Mouse (Mus musculus): ENCODE data around the gene Nek2. TPM values are rescaled to one million over a fixed set of nuclear protein-coding genes. Genes with fewer than 3 reads are reported as not detected.

Nek2 gene
- total and polyA plus RNA-seq, 2 experiments from 2014 or later, result 2.5 to 2.6 TPM

DNA sequence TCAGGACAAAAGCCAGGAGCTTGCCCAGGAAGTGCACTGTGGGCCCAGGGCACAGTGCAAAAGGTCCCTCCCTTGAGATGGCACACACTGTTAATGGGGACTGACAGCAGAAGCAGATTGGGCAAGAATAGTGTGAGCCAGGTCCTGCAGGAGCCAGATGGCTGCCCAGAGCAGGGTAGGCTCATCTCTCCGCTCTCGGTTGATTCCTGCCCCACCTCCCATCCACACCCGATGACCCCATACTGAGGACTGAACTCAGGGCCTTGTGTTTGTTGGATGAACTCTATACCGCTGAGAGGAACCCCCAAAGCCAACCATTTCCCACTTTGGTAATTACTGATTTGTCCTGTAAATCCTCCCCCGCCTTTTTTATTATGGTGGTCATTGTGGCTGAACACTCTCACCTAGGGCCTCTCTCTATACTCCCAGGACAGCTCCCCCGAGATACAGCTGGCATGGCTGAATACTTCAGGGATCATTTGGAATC lies 3.1 kb upstream of the Nek2 start:
- H3K4me3 ChIP-seq (ENCODE audit: low read depth, low read length), result no peak overlapping the region
- DNase-seq (ENCODE audit: low spot score) (no peak), ATAC-seq (ENCODE audit: low FRiP score) (peak; percentile 22)
- no peak overlapping the region for H3K9ac ChIP-seq (replicated peaks; ENCODE audit: low read length, poor library complexity, severe bottlenecking)
- H3K9me3 ChIP-seq (ENCODE audit: low read length), result no peaks in the 10 kb centered on the region
- no peak for TF ChIP-seq CTCF (IDR thresholded peaks at IDR 0.05)
- H3K27ac ChIP-seq (ENCODE audit: low read depth, low read length), result no peak overlapping the region
- H3K4me1 ChIP-seq (ENCODE audit: insufficient read depth, low read length), result no peaks in the 10 kb centered on the region
- H3K27me3 ChIP-seq (ENCODE audit: insufficient read depth, low read length), result no peaks in the 10 kb centered on the region
- H3K4me2 ChIP-seq (ENCODE audit: low read depth, low read length, poor library complexity, severe bottlenecking), result no peak overlapping the region
- WGBS, result 51% methylated on average over 6 of the region's 6 CpGs
- no peaks in the 10 kb centered on the region for H3K36me3 ChIP-seq (ENCODE audit: insufficient read depth, low read length)

DNA sequence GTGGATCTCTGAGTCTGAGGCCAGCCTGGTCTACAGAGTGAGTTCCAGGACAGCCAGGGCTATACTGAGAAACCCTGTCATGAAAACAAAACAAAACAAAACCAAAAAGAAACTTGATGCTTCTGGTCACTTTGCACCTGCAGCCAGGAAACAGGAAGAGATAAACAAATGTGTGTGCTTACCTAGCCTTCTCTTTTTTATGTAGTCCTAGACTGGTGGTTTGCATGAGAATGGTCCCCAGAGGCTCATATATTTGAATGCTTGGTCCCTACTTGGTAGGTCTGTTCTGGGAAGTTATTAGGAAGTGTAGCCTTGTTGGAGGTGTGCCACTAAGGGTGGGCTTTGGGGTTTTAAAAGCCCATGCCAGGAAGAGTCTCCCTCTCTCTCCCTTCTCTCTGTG lies 2.2 kb upstream of the Nek2 start:
- no peak overlapping the region for H3K27ac ChIP-seq (ENCODE audit: low read depth, low read length)
- no peak overlapping the region for H3K9ac ChIP-seq (replicated peaks; ENCODE audit: low read length, poor library complexity, severe bottlenecking)
- H3K9me3 ChIP-seq (ENCODE audit: low read length), result no peaks in the 10 kb centered on the region
- TF ChIP-seq CTCF (IDR thresholded peaks at IDR 0.05), result no peak
- H3K4me3 ChIP-seq (ENCODE audit: low read depth, low read length), result no peak overlapping the region
- no peak overlapping the region for H3K4me2 ChIP-seq (ENCODE audit: low read depth, low read length, poor library complexity, severe bottlenecking)
- DNase-seq (ENCODE audit: low spot score) (no peak), ATAC-seq (ENCODE audit: low FRiP score) (no peak)
- H3K36me3 ChIP-seq (ENCODE audit: insufficient read depth, low read length), result no peaks in the 10 kb centered on the region
- no peaks in the 10 kb centered on the region for H3K4me1 ChIP-seq (ENCODE audit: insufficient read depth, low read length)
- no peaks in the 10 kb centered on the region for H3K27me3 ChIP-seq (ENCODE audit: insufficient read depth, low read length)

DNA sequence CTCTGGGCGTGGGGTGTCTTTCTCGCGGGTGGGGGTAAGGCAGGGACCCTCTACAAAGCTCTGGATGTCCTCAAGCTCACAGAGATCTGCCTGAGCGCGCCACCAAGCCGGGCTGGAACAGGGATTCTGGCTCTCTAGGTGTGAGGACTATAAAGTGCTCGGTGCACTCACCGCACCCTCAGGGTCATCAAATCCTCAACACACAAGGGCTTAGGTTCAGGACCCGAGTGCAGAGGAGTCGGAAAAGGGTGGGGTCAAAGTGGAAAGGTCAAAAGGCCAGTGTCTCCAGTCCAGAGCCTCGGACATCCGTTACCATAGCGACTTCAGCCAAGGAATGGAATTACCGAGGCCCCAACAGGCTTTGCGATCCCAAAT lies 306 bp upstream of the Nek2 start:
- peak overlapping the region; percentile 70 for H3K4me3 ChIP-seq (ENCODE audit: low read depth, low read length)
- no peaks in the 10 kb centered on the region for H3K9me3 ChIP-seq (ENCODE audit: low read length)
- ATAC-seq (ENCODE audit: low FRiP score) (no peak; the same call in 1 of the 2 replicates), DNase-seq (ENCODE audit: low spot score) (no peak)
- H3K27me3 ChIP-seq (ENCODE audit: insufficient read depth, low read length), result no peaks in the 10 kb centered on the region
- TF ChIP-seq CTCF (IDR thresholded peaks at IDR 0.05), result no peak
- 3% methylated on average over 15 of the region's 15 CpGs for WGBS
- no peaks in the 10 kb centered on the region for H3K36me3 ChIP-seq (ENCODE audit: insufficient read depth, low read length)
- peak overlapping the region; percentile 43; the same call in 1 of the 2 replicates for H3K27ac ChIP-seq (ENCODE audit: low read depth, low read length)
- H3K4me2 ChIP-seq (ENCODE audit: low read depth, low read length, poor library complexity, severe bottlenecking), result peak overlapping the region; percentile 98
- no peaks in the 10 kb centered on the region for H3K4me1 ChIP-seq (ENCODE audit: insufficient read depth, low read length)
- H3K9ac ChIP-seq (replicated peaks; ENCODE audit: low read length, poor library complexity, severe bottlenecking), result peak overlapping the region; percentile 36; the same call in 1 of the 2 replicates

DNA sequence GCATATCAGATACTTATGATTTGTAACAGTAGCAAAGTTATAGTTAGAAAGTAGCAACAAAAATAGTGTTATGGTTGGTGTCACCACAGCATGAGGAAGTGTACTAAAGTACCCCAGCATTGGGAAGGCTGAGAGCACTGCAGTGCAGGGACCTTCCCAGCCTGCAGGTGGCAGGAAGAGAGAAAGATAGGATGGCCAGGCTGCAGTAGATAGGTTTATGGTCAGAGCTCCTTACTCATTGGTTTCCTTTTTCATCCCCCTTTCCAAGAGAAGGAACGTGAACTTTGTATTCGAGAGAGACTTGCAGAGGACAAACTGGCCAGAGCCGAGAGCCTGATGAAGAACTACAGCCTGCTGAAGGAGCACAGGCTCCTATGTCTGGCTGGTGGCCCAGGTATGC lies 7.9 kb downstream of the Nek2 start:
- Histone ChIP-seq H3K9me3 (ENCODE audit: low read length) (no peaks in the 10 kb centered on the region), H3K9ac (replicated peaks; ENCODE audit: low read length, poor library complexity, severe bottlenecking) (no peak overlapping the region), H3K4me3 (ENCODE audit: low read depth, low read length) (no peak overlapping the region), H3K4me2 (ENCODE audit: low read depth, low read length, poor library complexity, severe bottlenecking) (no peak overlapping the region), H3K36me3 (ENCODE audit: insufficient read depth, low read length) (no peaks in the 10 kb centered on the region), H3K4me1 (ENCODE audit: insufficient read depth, low read length) (no peaks in the 10 kb centered on the region), H3K27me3 (ENCODE audit: insufficient read depth, low read length) (no peaks in the 10 kb centered on the region), H3K27ac (ENCODE audit: low read depth, low read length) (no peak overlapping the region)
- peak; percentile 64 for TF ChIP-seq CTCF (IDR thresholded peaks at IDR 0.05)
- 94% methylated on average over 3 of the region's 3 CpGs for WGBS
- DNase-seq (ENCODE audit: low spot score), result no peak
- ATAC-seq (ENCODE audit: low FRiP score), result no peak

DNA sequence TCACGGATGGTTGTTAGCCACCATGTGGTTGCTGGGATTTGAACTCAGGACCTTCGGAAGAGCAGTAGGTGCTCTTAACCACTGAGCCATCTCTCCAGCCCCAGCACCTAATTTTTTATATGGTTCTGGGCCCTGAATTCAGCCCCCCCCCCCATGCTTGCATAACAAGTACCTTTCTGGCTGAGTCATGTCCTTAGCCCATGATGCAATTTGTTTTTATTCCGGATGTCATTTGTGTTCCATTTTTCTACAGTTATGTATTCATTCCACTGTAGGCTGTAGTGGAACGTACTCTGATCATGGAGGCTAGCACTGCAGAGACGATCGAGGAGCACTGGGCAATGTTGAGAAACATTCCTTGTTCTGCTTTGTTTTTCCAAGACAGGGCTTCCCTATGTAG lies 12.2 kb downstream of the Nek2 start:
- H3K4me3 ChIP-seq (ENCODE audit: low read depth, low read length), result no peak overlapping the region
- H3K27ac ChIP-seq (ENCODE audit: low read depth, low read length), result no peak overlapping the region
- no peak overlapping the region for H3K9ac ChIP-seq (replicated peaks; ENCODE audit: low read length, poor library complexity, severe bottlenecking)
- TF ChIP-seq CTCF (IDR thresholded peaks at IDR 0.05), result no peak
- H3K4me2 ChIP-seq (ENCODE audit: low read depth, low read length, poor library complexity, severe bottlenecking), result no peak overlapping the region
- no peaks in the 10 kb centered on the region for H3K36me3 ChIP-seq (ENCODE audit: insufficient read depth, low read length)
- H3K27me3 ChIP-seq (ENCODE audit: insufficient read depth, low read length), result no peaks in the 10 kb centered on the region
- WGBS, result 98% methylated on average over 6 of the region's 6 CpGs
- H3K4me1 ChIP-seq (ENCODE audit: insufficient read depth, low read length), result no peaks in the 10 kb centered on the region
- DNase-seq (ENCODE audit: low spot score) (no peak), ATAC-seq (ENCODE audit: low FRiP score) (no peak)
- H3K9me3 ChIP-seq (ENCODE audit: low read length), result no peaks in the 10 kb centered on the region

DNA sequence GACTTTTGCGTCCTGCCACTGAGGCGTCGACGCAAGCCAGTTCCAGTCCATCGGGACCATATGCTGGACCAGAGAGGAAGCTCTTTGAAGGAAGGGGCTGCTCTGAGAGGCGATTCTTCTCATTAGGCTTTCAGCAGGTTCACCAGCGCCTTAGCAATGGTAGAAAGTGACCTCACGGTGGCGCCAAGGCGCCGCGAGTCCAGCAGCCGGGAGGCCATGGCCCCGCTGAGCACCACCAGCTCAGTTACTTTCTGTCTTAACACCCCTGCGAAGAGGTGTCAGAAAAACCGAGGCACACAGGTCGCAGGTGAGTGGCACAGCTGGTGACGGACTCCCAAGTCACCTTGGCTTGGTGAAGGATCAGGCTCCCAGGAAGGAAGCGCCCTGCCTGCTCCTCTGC lies 13.6 kb downstream of the Nek2 start:
- Histone ChIP-seq H3K9me3 (ENCODE audit: low read length) (no peaks in the 10 kb centered on the region), H3K27ac (ENCODE audit: low read depth, low read length) (no peak overlapping the region), H3K4me1 (ENCODE audit: insufficient read depth, low read length) (no peaks in the 10 kb centered on the region), H3K4me2 (ENCODE audit: low read depth, low read length, poor library complexity, severe bottlenecking) (no peak overlapping the region), H3K9ac (replicated peaks; ENCODE audit: low read length, poor library complexity, severe bottlenecking) (no peak overlapping the region), H3K36me3 (ENCODE audit: insufficient read depth, low read length) (no peaks in the 10 kb centered on the region), H3K4me3 (ENCODE audit: low read depth, low read length) (no peak overlapping the region), H3K27me3 (ENCODE audit: insufficient read depth, low read length) (no peaks in the 10 kb centered on the region)
- 13% methylated on average over 19 of the region's 19 CpGs for WGBS
- DNase-seq (ENCODE audit: low spot score) (peak; percentile 82), ATAC-seq (ENCODE audit: low FRiP score) (no peak)
- peak; percentile 85 for TF ChIP-seq CTCF (IDR thresholded peaks at IDR 0.05)
